In the genomic region with DNA sequence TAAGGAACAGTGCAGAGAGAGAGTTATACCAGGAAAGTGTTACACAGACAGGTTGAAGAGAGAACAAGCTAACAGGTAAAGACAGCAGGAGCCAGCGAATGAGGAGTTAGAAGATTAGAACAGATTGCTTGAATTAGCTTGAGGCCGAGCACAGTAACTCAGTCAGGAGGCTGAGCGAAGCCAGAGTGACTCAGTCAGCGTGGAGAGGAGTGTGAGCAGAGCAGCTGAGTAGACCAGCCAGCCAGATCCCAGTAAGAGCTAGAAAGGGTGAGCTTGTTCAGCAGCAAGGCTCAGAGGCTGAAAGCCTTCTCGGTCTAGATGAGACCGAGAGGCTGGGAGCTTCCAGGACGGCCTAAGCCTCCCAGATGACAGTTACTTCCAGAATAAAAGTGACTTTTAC, we compare ENCODE assay signal across 19 mouse cellular contexts. TPM values are rescaled to one million over a fixed set of nuclear protein-coding genes. Genes with fewer than 3 reads are reported as not detected.
DNase-seq lines count a peak whose midpoint lies in the region.
"Had no signal": no experiment of that assay in that cellular context is flagged by ENCODE, and none has a peak within 500 bp of the region (broad histone marks: within the 10 kb centered on the region; RNA-seq: fewer than 3 reads in every experiment).

No protein-coding gene starts in this region.

- intact Hi-C loops in left cerebral cortex, postnatal 36 days (cut with DNase I), result no loop called here

- peak; percentile 43 to 51 for DNase-seq in layer of hippocampus, adult 18-20 months (ENCODE audit: low spot score in 2 of 2)
- DNase-seq in layer of hippocampus, postnatal 14 days (ENCODE audit: low spot score in 2 of 2), result no peak
- DNase-seq in right cerebral cortex, postnatal 25 days, result peak; percentile 31
- no peak for DNase-seq in right cerebral cortex, postnatal 14 days
- DNase-seq in left cerebral cortex, postnatal 36 days (ENCODE audit: low spot score in 2 of 2), result peak; percentile 27 to 36
- DNase-seq in kidney, adult 11 months, result no peak
- DNase-seq in neural tube, embryonic 10.5 days (ENCODE audit: extremely low spot score, low spot score), result no peak
- DNase-seq: adrenal gland, adult 2 months; B cell, adult 2 months; cerebellum, adult 2 months; cerebellum, postnatal 25 days; gastrocnemius, postnatal 14 days; heart, adult 11 months; heart, postnatal 10 days; kidney, postnatal 36 days; lung, adult 18-20 months; lung, postnatal 10 days had no signal

RNA-seq across cellular contexts. Expression of gene Gpr45, which starts 46.0 kb away (rescaled TPM):
- 10 to 100 TPM; 18.9 to 22.2 TPM for total RNA-seq in layer of hippocampus, adult 18-20 months (2021)
- total RNA-seq in layer of hippocampus, postnatal 14 days (2021), result 10 to 100 TPM; 23.7 to 26.5 TPM
- 10 to 100 TPM; 16.6 to 22.0 TPM for total RNA-seq in left cerebral cortex, postnatal 36 days (2021)
- total RNA-seq: CH12.LX; neutrophil, adult 5-6 weeks had no signal

RNA-seq across cellular contexts. Expression of gene Mrps9, which starts 55.7 kb away (rescaled TPM):
- 10 to 100 TPM; 43.7 to 45.0 TPM for total RNA-seq in layer of hippocampus, adult 18-20 months (2021)
- 10 to 100 TPM; 42.0 to 42.2 TPM for total RNA-seq in layer of hippocampus, postnatal 14 days (2021)
- total RNA-seq in left cerebral cortex, postnatal 36 days (2021), result 10 to 100 TPM; 42.0 to 45.0 TPM

Comparison
In these comparisons a context has a peak if more than half of its experiments do, and no peak if none do; other contexts are left out.
1. DNase-seq: peak in layer of hippocampus, adult 18-20 months (2 of 2), right cerebral cortex, postnatal 25 days (single experiment) and left cerebral cortex, postnatal 36 days (2 of 2); none in layer of hippocampus, postnatal 14 days (0 of 2), right cerebral cortex, postnatal 14 days (single experiment), kidney, adult 11 months (single experiment) and neural tube, embryonic 10.5 days (single experiment).